Mouse (Mus musculus): ENCODE data around the gene Pde3b. TPM values are rescaled to one million over a fixed set of nuclear protein-coding genes. Genes with fewer than 3 reads are reported as not detected.

Gene Pde3b
- polyA plus RNA-seq, 1 experiment from 2014 or later, result 9.0 TPM

DNA sequence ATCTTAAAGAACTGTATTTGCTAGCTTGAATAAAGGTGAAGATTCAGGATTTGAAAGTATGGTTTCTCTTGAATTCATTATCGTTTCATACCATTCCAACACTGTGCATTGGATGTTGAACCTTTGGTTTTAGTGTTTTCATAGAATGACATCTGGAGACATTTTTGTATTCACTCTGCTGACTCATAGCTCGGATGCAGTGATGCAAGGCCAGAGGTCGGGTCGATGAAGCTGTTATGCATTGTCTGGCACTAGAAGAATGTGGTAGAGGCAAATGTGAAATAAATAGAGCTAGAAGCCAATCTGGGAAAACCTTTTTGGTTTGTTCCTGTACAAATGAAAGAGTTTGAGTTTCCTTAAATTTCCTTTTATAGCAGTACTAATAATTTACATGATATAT is 16.9 kb downstream of the Pde3b start:
- Histone ChIP-seq H3K4me2 (ENCODE audit: low read depth, low read length) (no peak overlapping the region), H3K27me3 (ENCODE audit: control insufficient read depth, insufficient read depth, low read length) (no peaks in the 10 kb centered on the region), H3K36me3 (ENCODE audit: control insufficient read depth, insufficient read depth, low read length) (no peaks in the 10 kb centered on the region), H3K9me3 (ENCODE audit: control insufficient read depth, low read length) (no peaks in the 10 kb centered on the region), H3K9ac (replicated peaks; ENCODE audit: low read depth, low read length) (no peak overlapping the region), H3K4me1 (ENCODE audit: control insufficient read depth, insufficient read depth, low read length) (no peaks in the 10 kb centered on the region), H3K27ac (ENCODE audit: low read depth, low read length) (no peak overlapping the region), H3K4me3 (ENCODE audit: low read depth, low read length) (no peak overlapping the region)
- ATAC-seq (ENCODE audit: low read depth), result no peak
- WGBS, result 65% methylated on average over 4 of the region's 4 CpGs

DNA sequence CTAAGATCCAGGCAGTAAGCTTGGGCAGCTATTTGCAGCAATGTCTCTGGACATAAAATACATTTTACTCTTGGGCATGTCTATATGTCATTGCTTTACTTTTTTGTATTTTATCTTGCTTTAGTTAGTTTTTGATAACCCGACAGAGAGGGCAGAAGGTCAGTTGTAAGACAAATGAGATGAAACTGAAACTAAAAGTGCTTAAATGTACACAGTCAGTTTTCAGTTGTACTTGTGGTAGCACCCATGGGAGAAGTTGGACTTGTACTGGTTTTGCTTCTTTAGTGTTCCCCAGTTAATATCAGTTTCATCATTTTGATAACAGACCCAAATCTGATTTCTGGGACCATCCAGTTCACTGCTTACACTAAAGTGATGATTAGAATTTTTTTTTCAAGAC is 24.6 kb downstream of the Pde3b start:
- no peak overlapping the region for H3K27ac ChIP-seq (ENCODE audit: low read depth, low read length)
- H3K9ac ChIP-seq (replicated peaks; ENCODE audit: low read depth, low read length), result no peak overlapping the region
- no peak overlapping the region for H3K4me2 ChIP-seq (ENCODE audit: low read depth, low read length)
- no peaks in the 10 kb centered on the region for H3K27me3 ChIP-seq (ENCODE audit: control insufficient read depth, insufficient read depth, low read length)
- H3K36me3 ChIP-seq (ENCODE audit: control insufficient read depth, insufficient read depth, low read length), result no peaks in the 10 kb centered on the region
- 96% methylated on average over 1 of the region's 1 CpGs for WGBS
- no peaks in the 10 kb centered on the region for H3K4me1 ChIP-seq (ENCODE audit: control insufficient read depth, insufficient read depth, low read length)
- no peaks in the 10 kb centered on the region for H3K9me3 ChIP-seq (ENCODE audit: control insufficient read depth, low read length)
- no peak for ATAC-seq (ENCODE audit: low read depth)
- no peak overlapping the region for H3K4me3 ChIP-seq (ENCODE audit: low read depth, low read length)

- Histone ChIP-seq H3K27me3 (ENCODE audit: control insufficient read depth, insufficient read depth, low read length) (no peaks in the 10 kb centered on the region), H3K4me3 (ENCODE audit: low read depth, low read length) (no peak overlapping the region), H3K4me1 (ENCODE audit: control insufficient read depth, insufficient read depth, low read length) (no peaks in the 10 kb centered on the region), H3K4me2 (ENCODE audit: low read depth, low read length) (no peak overlapping the region), H3K9me3 (ENCODE audit: control insufficient read depth, low read length) (no peaks in the 10 kb centered on the region), H3K9ac (replicated peaks; ENCODE audit: low read depth, low read length) (no peak overlapping the region), H3K27ac (ENCODE audit: low read depth, low read length) (no peak overlapping the region), H3K36me3 (ENCODE audit: control insufficient read depth, insufficient read depth, low read length) (no peaks in the 10 kb centered on the region)
- WGBS, result 100% methylated on average over 1 of the region's 1 CpGs
- no peak for ATAC-seq (ENCODE audit: low read depth)
These were observed 25.4 kb downstream of the Pde3b start for GRCm38 (mm10) chr7:114440494-114440893.

DNA sequence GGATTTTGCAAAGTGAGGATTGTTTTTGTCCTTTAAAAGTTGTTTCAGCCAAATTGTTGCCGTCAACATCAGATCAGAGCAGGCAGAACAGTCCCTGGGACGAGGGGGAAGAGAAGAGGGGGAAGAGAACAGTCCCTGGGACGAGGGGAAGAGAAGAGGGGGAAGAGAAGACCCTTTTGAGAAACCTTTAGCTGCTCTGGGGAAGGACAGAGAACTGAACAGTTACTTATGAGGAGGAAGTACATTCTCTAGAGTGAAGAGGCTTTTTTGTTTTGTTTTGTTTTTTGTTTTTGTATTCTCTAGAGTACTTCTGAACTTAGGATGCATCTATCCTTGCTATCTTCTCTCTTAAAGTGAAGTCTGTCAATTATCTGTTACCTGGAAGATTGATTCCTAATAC is 37.8 kb downstream of the Pde3b start:
- no peak for ATAC-seq (ENCODE audit: low read depth)
- WGBS, result 61% methylated on average over 3 of the region's 3 CpGs

GRCm38 (mm10) chr7:114453300-114453990 is 38.4 kb downstream of the Pde3b start:
- Histone ChIP-seq H3K27ac (ENCODE audit: low read depth, low read length) (no peak overlapping the region), H3K9ac (replicated peaks; ENCODE audit: low read depth, low read length) (no peak overlapping the region), H3K27me3 (ENCODE audit: control insufficient read depth, insufficient read depth, low read length) (no peaks in the 10 kb centered on the region), H3K4me3 (ENCODE audit: low read depth, low read length) (no peak overlapping the region), H3K4me2 (ENCODE audit: low read depth, low read length) (no peak overlapping the region), H3K36me3 (ENCODE audit: control insufficient read depth, insufficient read depth, low read length) (no peaks in the 10 kb centered on the region), H3K4me1 (ENCODE audit: control insufficient read depth, insufficient read depth, low read length) (no peaks in the 10 kb centered on the region), H3K9me3 (ENCODE audit: control insufficient read depth, low read length) (no peaks in the 10 kb centered on the region)
- WGBS, result 90% methylated on average over 5 of the region's 5 CpGs
- no peak for ATAC-seq (ENCODE audit: low read depth)

More for the DNA sequence above, 37.8 kb downstream of the Pde3b start:
- Histone ChIP-seq H3K9ac (replicated peaks; ENCODE audit: low read depth, low read length) (no peak overlapping the region), H3K27ac (ENCODE audit: low read depth, low read length) (no peak overlapping the region), H3K4me3 (ENCODE audit: low read depth, low read length) (no peak overlapping the region), H3K4me1 (ENCODE audit: control insufficient read depth, insufficient read depth, low read length) (no peaks in the 10 kb centered on the region), H3K36me3 (ENCODE audit: control insufficient read depth, insufficient read depth, low read length) (no peaks in the 10 kb centered on the region), H3K4me2 (ENCODE audit: low read depth, low read length) (no peak overlapping the region), H3K27me3 (ENCODE audit: control insufficient read depth, insufficient read depth, low read length) (no peaks in the 10 kb centered on the region), H3K9me3 (ENCODE audit: control insufficient read depth, low read length) (no peaks in the 10 kb centered on the region)

GRCm38 (mm10) chr7:114454858-114455257 is 39.8 kb downstream of the Pde3b start:
- Histone ChIP-seq H3K4me3 (ENCODE audit: low read depth, low read length) (no peak overlapping the region), H3K9ac (replicated peaks; ENCODE audit: low read depth, low read length) (no peak overlapping the region), H3K27me3 (ENCODE audit: control insufficient read depth, insufficient read depth, low read length) (no peaks in the 10 kb centered on the region), H3K4me1 (ENCODE audit: control insufficient read depth, insufficient read depth, low read length) (no peaks in the 10 kb centered on the region), H3K4me2 (ENCODE audit: low read depth, low read length) (no peak overlapping the region), H3K36me3 (ENCODE audit: control insufficient read depth, insufficient read depth, low read length) (no peaks in the 10 kb centered on the region), H3K27ac (ENCODE audit: low read depth, low read length) (no peak overlapping the region), H3K9me3 (ENCODE audit: control insufficient read depth, low read length) (no peaks in the 10 kb centered on the region)
- 90% methylated on average over 1 of the region's 1 CpGs for WGBS
- ATAC-seq (ENCODE audit: low read depth), result no peak

- H3K36me3 ChIP-seq (ENCODE audit: control insufficient read depth, insufficient read depth, low read length), result no peaks in the 10 kb centered on the region
- H3K4me3 ChIP-seq (ENCODE audit: low read depth, low read length), result no peak overlapping the region
- H3K4me2 ChIP-seq (ENCODE audit: low read depth, low read length), result no peak overlapping the region
- WGBS, result 83% methylated on average over 4 of the region's 4 CpGs
- no peak for ATAC-seq (ENCODE audit: low read depth)
- no peaks in the 10 kb centered on the region for H3K4me1 ChIP-seq (ENCODE audit: control insufficient read depth, insufficient read depth, low read length)
- H3K27ac ChIP-seq (ENCODE audit: low read depth, low read length), result no peak overlapping the region
- H3K27me3 ChIP-seq (ENCODE audit: control insufficient read depth, insufficient read depth, low read length), result no peaks in the 10 kb centered on the region
- H3K9ac ChIP-seq (replicated peaks; ENCODE audit: low read depth, low read length), result no peak overlapping the region
- H3K9me3 ChIP-seq (ENCODE audit: control insufficient read depth, low read length), result no peaks in the 10 kb centered on the region
These were observed 41.8 kb downstream of the Pde3b start for GRCm38 (mm10) chr7:114456904-114457303.

DNA sequence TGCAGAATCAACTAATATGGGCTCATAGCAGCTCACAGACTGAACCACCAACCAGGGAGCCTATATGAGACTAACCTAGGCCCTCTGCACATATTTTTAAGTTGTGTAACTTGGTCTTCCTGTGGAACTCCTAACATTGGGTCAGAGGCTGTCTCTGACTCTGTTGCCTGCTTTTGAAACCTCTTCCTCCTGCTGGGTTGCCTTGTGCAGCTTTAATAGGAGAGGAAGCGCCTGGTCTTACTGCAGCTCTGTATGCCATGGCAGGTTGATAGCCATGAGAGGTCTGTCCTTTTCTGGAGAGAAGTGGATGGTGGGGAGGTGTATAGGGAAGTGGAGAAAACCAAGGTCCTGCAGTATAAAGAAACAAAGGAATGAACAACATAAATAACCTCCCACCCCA is 44.8 kb downstream of the Pde3b start:
- Histone ChIP-seq H3K9ac (replicated peaks; ENCODE audit: low read depth, low read length) (no peak overlapping the region), H3K4me2 (ENCODE audit: low read depth, low read length) (no peak overlapping the region), H3K4me1 (ENCODE audit: control insufficient read depth, insufficient read depth, low read length) (no peaks in the 10 kb centered on the region), H3K27me3 (ENCODE audit: control insufficient read depth, insufficient read depth, low read length) (no peaks in the 10 kb centered on the region), H3K4me3 (ENCODE audit: low read depth, low read length) (no peak overlapping the region), H3K27ac (ENCODE audit: low read depth, low read length) (no peak overlapping the region), H3K9me3 (ENCODE audit: control insufficient read depth, low read length) (no peaks in the 10 kb centered on the region), H3K36me3 (ENCODE audit: control insufficient read depth, insufficient read depth, low read length) (no peaks in the 10 kb centered on the region)
- no peak for ATAC-seq (ENCODE audit: low read depth)
- WGBS, result 29% methylated on average over 1 of the region's 1 CpGs

DNA sequence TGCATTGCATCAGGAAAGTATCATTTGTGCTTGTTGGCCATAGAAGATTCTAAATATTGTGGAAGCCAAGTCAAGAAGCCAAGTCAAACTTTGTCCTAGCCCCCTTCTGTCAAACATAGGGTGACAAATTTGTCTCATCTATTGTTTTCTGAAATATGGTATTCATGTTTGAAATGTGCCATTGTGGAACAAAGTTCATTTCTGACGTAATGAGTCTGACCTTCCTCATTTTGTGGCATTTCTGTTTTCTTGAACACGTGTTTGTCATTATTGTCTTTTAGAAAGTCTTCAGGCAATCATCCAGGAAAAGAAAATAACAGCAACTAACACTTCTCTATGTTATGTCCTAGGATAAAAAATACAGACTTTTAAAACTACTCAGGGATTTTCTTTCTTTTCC is 46.6 kb downstream of the Pde3b start:
- H3K9me3 ChIP-seq (ENCODE audit: control insufficient read depth, low read length), result no peaks in the 10 kb centered on the region
- H3K4me2 ChIP-seq (ENCODE audit: low read depth, low read length), result no peak overlapping the region
- no peaks in the 10 kb centered on the region for H3K36me3 ChIP-seq (ENCODE audit: control insufficient read depth, insufficient read depth, low read length)
- no peak for ATAC-seq (ENCODE audit: low read depth)
- no peak overlapping the region for H3K4me3 ChIP-seq (ENCODE audit: low read depth, low read length)
- 77% methylated on average over 2 of the region's 2 CpGs for WGBS
- no peaks in the 10 kb centered on the region for H3K4me1 ChIP-seq (ENCODE audit: control insufficient read depth, insufficient read depth, low read length)
- H3K27ac ChIP-seq (ENCODE audit: low read depth, low read length), result no peak overlapping the region
- H3K9ac ChIP-seq (replicated peaks; ENCODE audit: low read depth, low read length), result no peak overlapping the region
- H3K27me3 ChIP-seq (ENCODE audit: control insufficient read depth, insufficient read depth, low read length), result no peaks in the 10 kb centered on the region
